Mouse (Mus musculus) ES-E14 (cell line): ENCODE measurements at regions not wholly inside any gene's neighbourhood (a gene's known extent, or its start where the extent isn't known, plus 50 kb on each side); places are given as distances from the start of the nearest gene placed in this dataset.

ENCODE experiments used
- DNase-seq: peaks from one replicate; pipeline ENCODE4 v3.0.0-alpha.2; 2013; ENCODE audit warnings: low read depth, low spot score
- H3K27ac ChIP-seq: 2 replicates; pipeline ENCODE4 v1.5.1; 2012; ENCODE audit warnings: low read depth, mild to moderate bottlenecking, low read length, moderate library complexity, mixed read lengths; ENCODE audit not compliant: poor library complexity, insufficient read depth, severe bottlenecking
- H3K36me3 ChIP-seq: 2 replicates; pipeline ENCODE4 v1.6.1; 2012; ENCODE audit warnings: mild to moderate bottlenecking, low read length, moderate library complexity, mixed read lengths; ENCODE audit not compliant: control insufficient read depth, poor library complexity, insufficient read depth, severe bottlenecking
- H3K4me1 ChIP-seq, 2 experiments: fragments of 150-350 bp in 1 of 2; sonication (generic) in 1 of 2; 2 replicates each; pipeline ENCODE4 v1.6.1; 2012; ENCODE audit warnings: low read length in 2 of 2, mild to moderate bottlenecking in 1 of 2, mixed read lengths in 1 of 2; ENCODE audit not compliant: control insufficient read depth in 2 of 2, insufficient read depth in 2 of 2, poor library complexity in 1 of 2
- H3K4me3 ChIP-seq, 2 experiments: fragments of 150-350 bp in 1 of 2; sonication (generic) in 1 of 2; 2 replicates each; pipeline ENCODE4 v1.5.1; 2012; ENCODE audit warnings: low read length in 2 of 2, low read depth in 1 of 2, mild to moderate bottlenecking in 1 of 2, mixed read lengths in 1 of 2; ENCODE audit not compliant: insufficient read depth in 1 of 2, poor library complexity in 1 of 2, severe bottlenecking in 1 of 2
- H3K9ac ChIP-seq: 2 replicates; pipeline ENCODE4 v1.6.1; 2012; ENCODE audit warnings: low read depth, mild to moderate bottlenecking, low read length, mixed read lengths; ENCODE audit not compliant: poor library complexity, insufficient read depth, severe bottlenecking
- H3K9me3 ChIP-seq: fragments of 150-350 bp; sonication (generic); 2 replicates; pipeline ENCODE4 v1.6.1; 2012; ENCODE audit warnings: low read depth, mild to moderate bottlenecking, low read length; ENCODE audit not compliant: control insufficient read depth, insufficient read depth
- CHD2 ChIP-seq: IDR thresholded peaks from 2 replicates; pipeline ENCODE4 v1.6.1; 2014; ENCODE audit warnings: mild to moderate bottlenecking, low read depth, low read length, inconsistent platforms
- HCFC1 ChIP-seq: IDR thresholded peaks from 2 replicates; pipeline ENCODE4 v1.6.1; 2012; ENCODE audit warnings: low read length, inconsistent platforms, borderline replicate concordance; ENCODE audit not compliant: insufficient read depth
- MAFK ChIP-seq: IDR thresholded peaks from 2 replicates; pipeline ENCODE4 v1.6.1; 2014; ENCODE audit warnings: mild to moderate bottlenecking, low read depth, low read length, inconsistent platforms; ENCODE audit not compliant: insufficient read depth
- ZC3H11A ChIP-seq: IDR thresholded peaks from 2 replicates; pipeline ENCODE4 v1.6.1; 2012; ENCODE audit warnings: low read depth, mild to moderate bottlenecking, inconsistent platforms, low read length, borderline replicate concordance
- ZNF384 ChIP-seq: IDR thresholded peaks from 2 replicates; pipeline ENCODE4 v1.6.1; 2012; ENCODE audit warnings: low read depth, low read length, inconsistent platforms
- in situ Hi-C, 2 experiments: fragments of 600-800 bp; cut with MboI; formaldehyde crosslinking; loops; one replicate each; pipeline ENCODE4 v1.15.1; 2025; ENCODE audit warnings: low sequenced_read_pairs in 2 of 2, inconsistent platforms in 1 of 2; ENCODE audit not compliant: unreplicated experiment in 2 of 2

GRCm38 (mm10) chr6:93082205-93082604, 138.9 kb upstream of the Adamts9 start:
- in situ Hi-C loops, result no loop called here
- TF ChIP-seq CHD2, result no peak
- TF ChIP-seq ZC3H11A, result no peak
- TF ChIP-seq MAFK, result no peak
- no peak for TF ChIP-seq ZNF384
- TF ChIP-seq HCFC1, result no peak
- no peak overlapping the region for H3K4me3 ChIP-seq
- no peak overlapping the region for H3K27ac ChIP-seq
- no peak for DNase-seq
- no peaks in the 10 kb centered on the region for H3K9me3 ChIP-seq
- no peaks in the 10 kb centered on the region for H3K4me1 ChIP-seq
- H3K9ac ChIP-seq, result no peak overlapping the region
- no peaks in the 10 kb centered on the region for H3K36me3 ChIP-seq

- Histone ChIP-seq H3K4me1 (no peaks in the 10 kb centered on the region), H3K4me3 (no peak overlapping the region), H3K9me3 (no peaks in the 10 kb centered on the region), H3K9ac (no peak overlapping the region), H3K27ac (no peak overlapping the region), H3K36me3 (no peaks in the 10 kb centered on the region)
- TF ChIP-seq ZC3H11A (no peak), MAFK (no peak), CHD2 (no peak), ZNF384 (no peak), HCFC1 (no peak)
- no peak for DNase-seq
- in situ Hi-C loops, result no loop called here
Observed at GRCm38 (mm10) chr6:93076681-93077080, 133.4 kb upstream of the Adamts9 start.

- Histone ChIP-seq H3K4me1 (no peaks in the 10 kb centered on the region), H3K9me3 (no peaks in the 10 kb centered on the region), H3K27ac (no peak overlapping the region), H3K36me3 (no peaks in the 10 kb centered on the region), H3K9ac (no peak overlapping the region), H3K4me3 (no peak overlapping the region)
- TF ChIP-seq MAFK (no peak), HCFC1 (no peak), CHD2 (no peak), ZNF384 (no peak), ZC3H11A (no peak)
- in situ Hi-C loops, result no loop called here
- no peak for DNase-seq
Observed at GRCm38 (mm10) chr6:93075867-93076266, 132.6 kb upstream of the Adamts9 start.

- H3K9me3 ChIP-seq, result no peaks in the 10 kb centered on the region
- in situ Hi-C loops, result no loop called here
- TF ChIP-seq ZC3H11A (no peak), MAFK (no peak), HCFC1 (no peak)
- DNase-seq, result no peak
- no peaks in the 10 kb centered on the region for H3K4me1 ChIP-seq
- H3K4me3 ChIP-seq, result no peak overlapping the region
- no peak overlapping the region for H3K27ac ChIP-seq
- no peaks in the 10 kb centered on the region for H3K36me3 ChIP-seq
- H3K9ac ChIP-seq, result no peak overlapping the region
Observed at GRCm38 (mm10) chr6:93075011-93075410, 131.7 kb upstream of the Adamts9 start.

- Histone ChIP-seq H3K9me3 (no peaks in the 10 kb centered on the region), H3K27ac (no peak overlapping the region), H3K36me3 (no peaks in the 10 kb centered on the region), H3K4me3 (no peak overlapping the region), H3K9ac (no peak overlapping the region), H3K4me1 (peaks cover 2 to 4% of the 10 kb centered on the region in 2 experiments)
- no peak for DNase-seq
- TF ChIP-seq HCFC1, result no peak
- TF ChIP-seq CHD2, result no peak
- TF ChIP-seq ZNF384, result no peak
- TF ChIP-seq ZC3H11A, result no peak
- no peak for TF ChIP-seq MAFK
- in situ Hi-C loops, result no loop called here
Observed at GRCm38 (mm10) chr6:93070916-93071315, 127.6 kb upstream of the Adamts9 start.
